Comparison of ENCODE assay signal across 8 mouse cellular contexts in the genomic region with DNA sequence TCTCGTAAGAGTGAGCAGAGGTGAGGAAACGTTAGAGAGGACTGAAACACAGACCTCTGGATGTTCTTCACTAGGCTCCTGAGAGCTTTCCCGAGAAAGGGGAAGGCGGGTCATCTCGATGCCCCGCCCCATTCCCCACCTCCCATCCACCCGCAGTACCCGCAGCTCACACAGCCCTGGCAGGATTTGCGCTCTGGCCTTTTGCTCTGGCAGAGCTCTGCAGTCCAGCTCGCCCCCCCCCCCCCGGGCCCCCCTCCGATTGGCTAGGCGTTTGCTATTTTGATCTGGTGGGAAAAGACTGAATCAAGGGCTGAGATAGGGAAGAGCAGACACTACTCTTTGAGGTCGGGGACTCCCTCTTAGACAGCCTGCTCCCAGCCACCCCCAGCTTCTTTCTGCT.
DNase-seq lines count a peak whose midpoint lies in the region; ATAC-seq lines count a peak whose summit lies in the region.

No protein-coding gene starts in this region.

- WGBS in heart, embryonic 14.5 days: 3% methylated on average over 11 of the region's 14 CpGs
- 3% methylated on average over 14 of the region's 14 CpGs for WGBS in hindbrain, embryonic 11.5 days
- WGBS in midbrain, embryonic 10.5 days: 5% methylated on average over 14 of the region's 14 CpGs

- no peak overlapping the region for H3K27ac ChIP-seq in heart, embryonic 14.5 days (replicated peaks in 1 of 2; ENCODE audit: control insufficient read depth in 1 of 2, insufficient read depth in 1 of 2, low read depth in 2 of 2, low read length in 2 of 2)
- H3K27ac ChIP-seq in hindbrain, embryonic 11.5 days (ENCODE audit: low read depth, low read length): no peak overlapping the region
- peak overlapping the region; percentile 63; the same call in 1 of the 2 replicates for H3K27ac ChIP-seq in midbrain, embryonic 10.5 days (replicated peaks)

- peak overlapping the region; percentile 48 to 62; a peak in 3 of 4 replicates for H3K4me3 ChIP-seq in heart, embryonic 14.5 days (ENCODE audit: control insufficient read depth in 1 of 2, insufficient read depth in 1 of 2, low read depth in 1 of 2, low read length in 2 of 2)
- H3K4me3 ChIP-seq in hindbrain, embryonic 11.5 days (ENCODE audit: low read depth, low read length): peak overlapping the region; percentile 54
- peak overlapping the region; percentile 70 for H3K4me3 ChIP-seq in midbrain, embryonic 10.5 days

- H3K36me3 ChIP-seq in heart, embryonic 14.5 days (ENCODE audit: control insufficient read depth, insufficient read depth, low read length): no peaks in the 10 kb centered on the region
- H3K36me3 ChIP-seq in hindbrain, embryonic 11.5 days (ENCODE audit: control insufficient read depth, insufficient read depth, low read length): no peaks in the 10 kb centered on the region
- no peaks in the 10 kb centered on the region for H3K36me3 ChIP-seq in midbrain, embryonic 10.5 days

- H3K9me3 ChIP-seq in heart, embryonic 14.5 days (ENCODE audit: control insufficient read depth, low read length): no peaks in the 10 kb centered on the region
- no peaks in the 10 kb centered on the region for H3K9me3 ChIP-seq in hindbrain, embryonic 11.5 days (ENCODE audit: control insufficient read depth, low read length)
- no peaks in the 10 kb centered on the region for H3K9me3 ChIP-seq in midbrain, embryonic 10.5 days (replicated peaks)

- H3K4me1 ChIP-seq in heart, embryonic 14.5 days (ENCODE audit: control insufficient read depth in 2 of 2, insufficient read depth in 2 of 2, low read length in 2 of 2): peaks cover 5 to 14% of the 10 kb centered on the region in 2 experiments
- H3K4me1 ChIP-seq in hindbrain, embryonic 11.5 days (replicated peaks; ENCODE audit: control insufficient read depth, insufficient read depth, low read length): no peaks in the 10 kb centered on the region
- peaks cover 23% of the 10 kb centered on the region for H3K4me1 ChIP-seq in midbrain, embryonic 10.5 days

- peak overlapping the region; percentile 64; the same call in 1 of the 2 replicates for H3K9ac ChIP-seq in heart, embryonic 14.5 days (ENCODE audit: low read length)
- H3K9ac ChIP-seq in hindbrain, embryonic 11.5 days (ENCODE audit: low read depth, low read length): no peak overlapping the region; the same call in 1 of the 2 replicates

- no peak for DNase-seq in heart, postnatal 36 days
- DNase-seq in cerebellum, adult 11-12 months: peak; percentile 75
- peak; percentile 62 for DNase-seq in hindbrain, embryonic 11.5 days (ENCODE audit: low spot score)
- DNase-seq in midbrain, embryonic 10.5 days (ENCODE audit: low spot score): peak; percentile 54
- no peak for DNase-seq in gastrocnemius, postnatal 36 days
- DNase-seq in thymus, postnatal 14 days: no peak
- DNase-seq in gastrocnemius, postnatal 4 days (ENCODE audit: low spot score in 2 of 2): no peak

- intact Hi-C loops in heart, postnatal 36 days (cut with DNase I): no loop called here
- intact Hi-C loops in gastrocnemius, postnatal 36 days (cut with DNase I): no loop called here

- ATAC-seq in heart, embryonic 14.5 days (ENCODE audit: insufficient number of reproducible peaks, insufficient read depth, low FRiP score, low read depth): no peak
- ATAC-seq in hindbrain, embryonic 11.5 days (ENCODE audit: low FRiP score): peak; percentile 48

- H3K27me3 ChIP-seq in heart, embryonic 14.5 days (ENCODE audit: control insufficient read depth, insufficient read depth, low read length): peaks cover 33% of the 10 kb centered on the region
- peaks cover 21% of the 10 kb centered on the region for H3K27me3 ChIP-seq in hindbrain, embryonic 11.5 days (ENCODE audit: control insufficient read depth, insufficient read depth, low read length)
- H3K27me3 ChIP-seq in midbrain, embryonic 10.5 days (ENCODE audit: low read depth, poor library complexity, severe bottlenecking): peaks cover 78% of the 10 kb centered on the region

- H3K4me2 ChIP-seq in heart, embryonic 14.5 days (ENCODE audit: low read length): peak overlapping the region; percentile 96
- H3K4me2 ChIP-seq in hindbrain, embryonic 11.5 days (replicated peaks; ENCODE audit: low read depth, low read length): peak overlapping the region; percentile 94

Comparison
In these comparisons a context has a peak if more than half of its experiments do, and no peak if none do; other contexts are left out.
1. DNase-seq: peak in cerebellum, adult 11-12 months (single experiment), hindbrain, embryonic 11.5 days (single experiment) and midbrain, embryonic 10.5 days (single experiment); none in heart, postnatal 36 days (0 of 2), gastrocnemius, postnatal 36 days (0 of 2), thymus, postnatal 14 days (single experiment) and gastrocnemius, postnatal 4 days (0 of 2).
2. Peak in every context shown above with its lines, with median percentiles within 50 percentile points of each other: H3K4me3 ChIP-seq.